Mouse (Mus musculus): ENCODE data around the gene Sp6.

DNA sequence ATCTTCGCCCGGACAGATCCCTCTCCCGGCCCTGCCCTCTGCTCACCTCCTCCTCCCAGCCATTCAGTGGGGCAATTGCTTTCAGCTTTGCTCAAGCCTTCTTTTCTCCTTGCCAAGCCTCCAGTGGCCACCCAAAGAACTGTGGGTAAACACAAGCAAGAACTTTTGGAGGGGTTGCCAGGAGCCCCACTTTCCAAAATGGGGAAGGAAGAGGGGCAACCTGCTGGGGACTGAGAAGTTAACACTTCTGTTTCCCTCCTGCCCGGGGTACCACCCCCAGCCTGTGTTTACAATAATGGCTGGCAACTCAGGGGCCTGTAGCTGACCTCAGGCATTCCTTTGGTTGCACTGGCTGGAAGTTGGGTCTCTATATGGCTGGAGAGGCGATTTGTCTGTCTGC lies 10.0 kb upstream of the Sp6 start:
- no peak for TF ChIP-seq POLR2A (IDR thresholded peaks at IDR 0.05; ENCODE audit: borderline replicate concordance, extremely low read depth, low read depth, low read length)
- no peak for TF ChIP-seq CTCF (IDR thresholded peaks at IDR 0.05; ENCODE audit: insufficient read depth, low read length)
